Mouse (Mus musculus) adrenal gland, postnatal 25 days (tissue): ENCODE results near the gene Cdc34. TPM values are rescaled to one million over a fixed set of nuclear protein-coding genes. Genes with fewer than 3 reads are reported as not detected.
"Not testable (repeated sequence)": the region's sequence is repeated elsewhere in the genome, so short reads cannot be mapped to it uniquely, and the experiment has no call there.

Experiments
- DNase-seq: peaks from one replicate; pipeline ENCODE4 v3.0.0; 2021; ENCODE audit warnings: mixed read lengths
- total RNA-seq: library from RNA; stranded (reverse); gene quantifications from 2 replicates; pipeline ENCODE4 v1.2.3, GENCODE M21; 2021

Gene Cdc34
- total RNA-seq, 1 experiment from 2014 or later = 78.6 TPM

DNA sequence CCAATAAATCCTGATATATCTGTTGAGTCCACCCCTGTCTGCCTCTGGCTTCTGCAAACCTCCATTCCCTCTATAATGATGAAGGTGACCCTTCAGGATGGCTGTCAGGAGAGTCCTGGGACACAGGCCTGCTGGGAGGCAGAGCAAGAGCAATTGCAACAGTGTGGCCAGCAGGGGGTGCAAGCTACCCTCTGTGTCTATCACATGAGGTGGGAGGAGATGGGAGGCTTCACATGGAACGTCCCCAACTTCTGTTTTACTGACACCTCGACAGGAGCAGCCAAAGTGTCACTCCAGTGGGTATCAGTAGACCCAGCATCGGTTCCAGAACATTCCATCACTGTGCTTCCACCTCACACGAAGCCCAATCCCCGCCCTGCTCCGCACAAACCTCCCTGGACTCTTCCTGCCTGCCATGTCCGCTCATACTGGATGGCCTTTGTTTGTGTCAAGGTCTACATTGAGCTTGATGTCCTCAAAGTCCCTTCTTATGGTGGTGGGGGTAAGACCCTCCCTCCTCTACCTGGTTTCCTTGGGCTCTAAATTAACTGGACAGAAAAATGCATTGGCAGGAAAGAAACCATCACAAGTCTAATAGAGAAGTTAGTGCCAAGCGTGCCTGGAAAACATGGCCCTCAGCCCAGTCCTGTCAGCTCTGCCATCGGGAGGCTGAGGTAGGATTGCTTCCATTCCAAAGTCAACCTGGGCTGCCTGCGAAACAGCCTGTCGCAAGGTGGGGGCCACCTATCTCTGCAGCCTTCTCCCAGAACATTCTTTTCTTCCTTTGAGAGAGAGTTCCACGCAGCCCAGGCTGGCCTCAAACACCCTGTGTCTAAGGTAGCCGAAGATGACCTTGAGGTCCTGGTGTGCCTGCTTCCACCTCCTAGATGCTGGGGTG, 13.5 kb downstream of the Cdc34 start:
- DNase-seq = peak; percentile 85

DNA sequence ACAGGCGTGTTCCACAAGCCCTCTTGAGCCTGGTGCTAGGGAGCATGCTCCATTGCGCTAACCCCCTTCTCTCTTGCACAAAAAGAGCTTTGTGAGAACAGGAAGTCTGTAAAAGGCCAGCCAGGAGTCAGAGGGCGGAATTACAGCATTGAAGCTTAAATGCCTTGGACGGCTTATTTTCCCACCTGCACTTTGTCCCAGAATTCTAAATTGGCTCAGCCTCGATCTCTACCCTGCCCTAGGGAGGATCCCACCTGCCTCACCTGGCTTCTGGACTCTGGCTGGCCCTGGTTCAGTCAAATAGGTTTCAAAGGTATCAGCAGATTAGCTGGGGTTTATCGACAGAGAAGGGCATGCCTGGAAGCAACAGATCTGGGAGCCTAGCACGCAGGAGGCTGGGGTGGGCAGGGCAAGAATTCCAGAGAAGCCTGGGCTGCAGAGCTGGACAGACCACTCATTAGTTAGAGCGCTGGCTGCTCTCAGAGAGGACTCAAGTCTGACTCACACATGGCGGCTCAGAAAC, 14.2 kb downstream of the Cdc34 start:
- no peak for DNase-seq

DNA sequence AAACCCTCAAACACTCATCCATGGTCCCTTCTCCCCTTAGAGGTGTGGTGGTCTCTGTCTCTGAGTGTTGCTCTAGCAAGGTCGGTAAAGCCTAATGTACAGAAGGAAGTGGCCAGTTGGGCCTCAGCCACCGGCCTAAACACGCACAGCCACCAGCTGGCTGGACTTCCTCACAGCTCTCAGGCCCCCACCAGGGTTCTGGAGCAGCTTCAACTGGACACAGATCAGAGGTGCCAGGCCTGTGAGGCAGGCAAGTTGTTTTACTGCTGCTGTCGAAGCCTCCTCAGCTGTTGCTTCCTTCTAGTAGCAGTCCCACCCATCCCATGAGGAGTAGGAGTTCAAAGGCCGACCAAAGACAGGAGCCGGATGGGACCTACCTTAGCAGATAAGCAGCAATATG, 15.9 kb downstream of the Cdc34 start:
- DNase-seq = no peak

DNA sequence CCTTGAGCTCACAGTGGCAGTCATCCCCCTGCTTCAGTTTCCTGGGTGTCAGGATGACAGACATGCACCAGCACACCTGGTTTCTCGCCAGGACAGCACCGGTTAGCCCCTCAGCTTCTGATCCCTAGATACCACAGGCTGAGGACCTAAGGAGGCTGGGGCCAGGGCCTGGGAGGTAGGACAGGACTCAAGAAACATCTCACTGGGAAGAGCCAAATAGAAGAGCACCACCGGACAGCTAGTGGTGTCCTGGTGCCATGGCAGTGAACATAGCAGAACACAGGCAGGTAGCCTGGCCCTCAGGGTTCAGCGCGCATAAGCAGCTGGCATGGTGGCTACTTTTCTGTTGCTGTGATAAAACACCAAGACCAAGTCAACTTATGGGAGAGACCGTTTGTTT, 16.5 kb downstream of the Cdc34 start:
- no peak for DNase-seq

DNA sequence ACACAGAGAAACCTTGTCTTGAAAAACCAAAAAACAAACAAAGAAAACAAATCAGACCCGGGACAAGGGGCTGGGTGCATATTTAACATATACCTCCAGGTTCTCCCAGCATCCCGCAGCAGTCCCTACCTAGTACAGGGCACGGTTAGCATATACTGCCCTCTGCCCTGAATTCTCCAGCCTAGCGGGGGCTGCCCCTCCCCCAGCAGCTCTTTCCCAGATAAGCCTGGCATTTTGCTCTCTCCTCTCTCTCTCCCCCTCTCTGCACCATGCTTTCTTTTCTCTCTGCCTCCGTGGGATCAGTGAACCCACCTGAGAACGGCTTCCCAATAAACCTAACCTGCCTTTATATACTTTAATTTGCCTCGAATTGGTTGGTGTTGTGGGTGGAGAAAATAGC, 18.7 kb downstream of the Cdc34 start:
- DNase-seq = no peak

DNA sequence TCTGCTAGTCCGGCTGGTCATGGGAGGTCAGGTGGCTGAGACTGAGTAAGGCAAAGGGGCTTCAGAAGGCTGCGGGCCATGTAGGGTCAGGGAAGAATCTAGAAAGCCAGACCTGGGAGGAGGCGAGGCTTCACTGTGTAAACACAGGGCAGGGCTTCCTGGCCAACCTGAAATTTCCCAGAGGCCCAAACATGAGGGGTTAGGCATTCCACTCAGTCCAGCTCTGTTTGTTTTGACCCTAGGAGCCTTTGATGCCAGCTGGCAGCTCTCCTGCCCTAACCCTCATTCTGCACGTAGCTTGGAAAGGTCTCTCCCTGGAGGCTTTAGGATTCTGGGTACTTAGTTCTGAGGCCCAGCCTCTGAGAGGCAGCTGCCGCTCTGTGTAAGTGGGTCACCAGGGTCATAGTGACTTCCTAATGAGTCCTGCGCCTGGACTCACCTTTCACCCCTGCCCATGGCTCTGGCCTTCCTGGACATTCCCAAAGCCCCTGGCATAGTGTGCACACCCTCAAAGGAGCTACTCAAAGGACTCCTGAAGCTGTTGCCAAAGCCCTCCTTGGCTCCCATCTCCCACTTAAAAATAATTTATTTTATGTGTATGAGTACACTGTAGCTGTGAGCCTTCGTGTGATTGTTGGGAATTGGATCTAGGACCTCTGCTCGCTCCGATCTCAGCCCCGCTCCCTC, 19.6 kb downstream of the Cdc34 start:
- DNase-seq = no peak

DNA sequence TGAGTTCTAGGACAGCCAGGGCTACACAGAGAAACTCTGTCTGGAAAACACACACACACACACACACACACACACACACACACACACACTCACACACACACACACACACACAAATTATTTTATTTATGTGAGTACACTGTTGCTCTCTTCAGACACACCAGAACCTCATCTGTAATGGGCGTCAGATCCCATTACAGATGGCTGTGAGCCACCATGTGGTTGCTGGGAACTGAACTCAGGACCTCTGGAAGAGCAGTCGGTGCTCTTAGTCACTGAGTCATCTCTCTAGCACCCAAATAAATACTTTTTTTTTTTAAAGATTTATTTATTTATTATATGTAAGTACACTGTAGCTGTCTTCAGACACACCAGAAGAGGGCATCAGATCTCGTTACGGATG, 21.0 kb downstream of the Cdc34 start:
- not testable (repeated sequence) for DNase-seq

DNA sequence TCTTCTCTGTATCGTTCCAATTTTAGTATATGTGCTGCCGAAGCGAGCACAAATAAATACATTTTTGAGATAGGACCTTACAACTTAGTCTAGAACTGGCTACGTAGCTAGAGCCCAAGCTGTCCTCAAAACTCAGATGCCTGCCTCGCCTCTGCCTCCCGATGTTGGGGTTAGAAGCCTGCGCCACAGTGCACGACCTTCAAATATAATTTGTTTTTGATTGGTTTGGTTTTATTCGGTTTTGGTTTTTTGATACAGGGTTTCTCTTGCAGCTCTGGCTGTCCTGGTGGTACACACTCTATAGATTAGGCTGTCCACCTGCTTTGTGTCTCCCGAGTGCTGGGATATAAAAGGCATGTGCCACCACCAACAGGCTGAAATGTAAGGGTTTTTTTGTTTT, 21.5 kb downstream of the Cdc34 start:
- no peak for DNase-seq

DNA sequence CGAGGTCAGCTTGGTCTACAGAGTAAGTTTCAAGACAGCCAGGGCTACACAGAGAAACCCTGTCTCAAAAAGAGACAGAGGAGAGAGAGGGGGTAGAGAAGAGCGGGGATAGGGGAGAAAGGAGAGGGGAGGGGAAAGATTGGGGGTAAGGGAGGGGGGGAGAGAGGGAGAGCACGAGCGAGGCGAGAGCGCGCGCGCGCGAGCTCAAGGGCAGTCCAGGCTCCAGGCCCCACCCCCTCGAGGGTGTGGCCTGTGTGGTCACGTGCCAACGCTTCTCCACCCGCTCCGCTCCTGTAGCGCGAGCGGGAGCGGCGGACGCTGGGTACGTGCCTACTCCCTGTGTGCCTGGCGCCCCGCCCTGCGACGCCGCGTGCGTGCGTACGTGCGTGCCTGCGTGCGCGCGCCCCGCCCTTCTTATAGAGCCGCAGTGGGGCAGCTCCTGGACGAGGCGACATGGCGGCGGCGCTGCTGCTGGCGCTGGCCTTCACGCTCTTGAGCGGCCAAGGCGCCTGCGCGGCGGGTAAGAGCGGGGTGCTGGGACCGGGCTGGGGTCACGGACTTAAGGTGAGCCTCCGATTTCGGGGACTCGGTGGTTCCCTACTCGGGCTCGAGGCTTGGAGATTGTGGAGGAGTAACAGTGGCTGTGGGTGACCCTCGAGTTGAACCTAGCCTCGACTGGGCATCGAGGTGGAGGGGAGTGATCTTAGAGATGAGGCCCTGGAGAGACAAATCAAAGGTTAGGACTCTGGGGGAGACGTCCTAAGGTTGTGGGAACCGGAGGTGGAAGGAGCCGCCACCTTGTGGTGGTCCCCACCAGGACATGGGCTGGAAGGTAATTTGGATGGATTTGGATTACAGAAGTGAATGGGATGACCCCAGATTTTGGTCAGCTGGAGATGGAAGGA, 22.3 kb downstream of the Cdc34 start, which contains the start of gene Bsg:
TSS of gene Bsg (plus strand) at position 427 of the 905 bp plus-strand sequence.
- peak; percentile 99 for DNase-seq

DNA sequence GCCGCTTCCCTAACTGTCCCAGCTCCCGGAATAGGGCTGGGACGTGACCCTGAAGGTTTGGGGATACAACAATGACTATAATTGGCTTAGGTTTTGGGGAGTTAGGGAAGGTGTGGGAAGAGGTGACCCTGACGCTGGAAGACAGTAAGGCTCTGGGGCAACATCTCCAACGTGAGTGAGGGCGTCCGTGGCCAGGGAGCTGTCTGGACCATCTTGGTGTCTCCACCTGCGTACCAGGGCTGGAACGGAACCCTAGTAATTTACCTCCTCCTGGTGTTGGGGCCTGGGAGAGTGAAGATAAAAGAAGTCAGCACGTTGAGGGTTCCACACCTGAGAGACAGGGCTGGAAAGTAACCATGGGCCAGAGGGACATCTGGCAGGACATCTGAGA, 23.0 kb downstream of the Cdc34 start:
- no peak for DNase-seq

DNA sequence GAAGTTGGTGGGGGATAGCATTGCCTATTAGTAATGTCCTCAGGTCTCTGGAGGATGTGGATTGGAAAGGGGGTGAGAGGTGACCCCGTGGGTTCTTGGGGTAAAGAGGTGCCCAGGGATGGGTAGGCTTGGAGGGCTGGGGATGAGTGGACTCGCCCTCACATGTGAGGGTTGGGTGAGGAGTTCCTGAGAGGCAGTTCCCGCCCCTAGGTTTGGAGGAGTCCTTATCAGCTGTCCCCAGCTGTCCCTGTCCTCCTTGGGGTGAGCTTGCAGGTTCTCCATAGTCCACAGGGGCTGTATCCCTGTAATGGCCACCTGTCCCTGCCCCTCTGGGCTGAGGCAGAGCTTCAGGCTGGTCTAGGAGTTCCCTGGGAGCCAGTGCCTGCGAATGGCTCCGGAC, 24.0 kb downstream of the Cdc34 start:
- DNase-seq = no peak

DNA sequence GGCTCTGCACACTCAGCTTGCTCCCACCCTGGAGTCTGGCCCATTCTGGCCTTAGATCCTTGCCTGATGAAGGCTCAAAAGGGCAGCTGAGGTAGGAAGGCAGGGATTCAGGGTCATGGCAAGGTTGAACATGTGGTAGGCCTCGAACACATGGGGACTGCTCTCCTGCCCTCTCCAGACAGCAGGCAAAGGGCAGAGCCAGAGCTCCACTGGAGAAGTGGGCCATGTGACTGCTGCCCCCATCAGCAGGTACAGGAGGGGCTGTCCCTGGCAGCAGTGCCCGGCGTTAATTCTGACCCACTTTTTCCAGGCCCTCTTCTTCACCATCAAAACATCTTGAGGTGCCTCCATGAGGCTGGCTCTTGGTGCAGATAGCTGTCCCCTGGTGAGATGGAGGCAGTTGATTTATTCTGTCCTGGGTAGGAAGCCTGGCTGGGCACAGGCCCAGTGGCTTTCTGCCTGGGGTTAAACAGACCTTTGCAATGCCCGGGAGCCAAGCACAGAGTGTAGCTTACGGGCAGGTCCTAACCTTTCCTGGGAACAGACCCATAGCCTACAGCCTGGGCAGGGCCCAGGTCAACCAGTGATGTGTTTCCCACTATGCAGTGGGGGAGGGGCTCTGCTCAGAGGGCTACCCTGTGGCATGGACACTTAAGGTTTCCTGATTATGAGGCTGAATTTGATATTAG, 24.6 kb downstream of the Cdc34 start:
- DNase-seq = no peak

DNA sequence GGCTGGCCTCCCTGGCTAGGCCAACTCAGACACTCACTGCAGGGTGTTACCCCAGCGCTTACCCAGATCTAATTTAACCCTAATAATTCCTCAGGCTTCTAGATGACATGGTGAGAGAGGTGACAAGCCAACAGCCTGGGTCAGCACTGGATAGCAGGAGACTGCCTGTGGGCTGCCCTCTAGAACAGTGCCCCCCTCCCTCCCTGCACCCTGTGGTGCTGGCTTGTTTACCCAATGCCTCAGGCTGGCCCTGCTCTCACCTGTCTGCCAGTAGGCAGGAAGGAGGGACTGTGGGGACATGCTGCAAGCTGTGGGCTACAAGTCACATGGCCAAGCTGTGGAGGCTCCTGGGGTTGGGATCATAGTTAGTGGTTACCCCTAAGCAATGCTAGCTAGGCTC, 25.2 kb downstream of the Cdc34 start:
- no peak for DNase-seq

DNA sequence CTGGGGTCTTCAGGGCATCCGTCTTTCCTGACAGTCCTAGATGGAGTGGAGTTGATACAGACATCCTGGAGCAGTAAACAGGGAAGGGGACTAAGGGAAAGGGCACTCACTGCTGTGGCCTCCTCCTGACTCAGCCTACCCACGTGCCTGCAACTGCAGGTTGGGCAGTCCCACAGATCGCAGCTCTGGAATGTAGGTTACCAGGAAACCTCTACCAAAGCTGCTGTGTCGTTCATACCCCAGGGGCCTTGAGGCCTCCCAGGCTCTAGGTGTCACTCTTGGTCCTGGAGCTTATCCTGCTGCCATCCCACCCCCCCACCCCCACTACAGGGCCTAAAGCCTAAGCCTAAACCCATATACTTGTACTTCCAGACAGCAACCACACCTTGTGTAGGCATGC, 25.8 kb downstream of the Cdc34 start:
- no peak for DNase-seq

DNA sequence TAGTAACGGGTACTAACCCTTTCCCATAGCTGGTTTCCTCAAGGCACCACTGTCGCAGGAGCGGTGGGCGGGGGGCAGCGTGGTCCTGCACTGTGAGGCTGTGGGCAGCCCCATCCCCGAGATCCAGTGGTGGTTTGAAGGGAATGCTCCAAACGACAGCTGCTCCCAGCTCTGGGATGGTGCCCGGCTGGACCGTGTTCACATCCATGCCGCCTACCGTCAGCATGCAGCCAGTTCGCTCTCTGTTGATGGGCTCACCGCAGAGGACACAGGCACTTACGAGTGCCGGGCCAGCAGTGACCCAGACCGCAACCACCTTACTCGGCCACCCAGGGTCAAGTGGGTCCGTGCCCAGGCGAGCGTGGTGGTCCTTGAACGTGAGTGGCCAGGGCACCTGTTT, 26.7 kb downstream of the Cdc34 start:
- no peak for DNase-seq

DNA sequence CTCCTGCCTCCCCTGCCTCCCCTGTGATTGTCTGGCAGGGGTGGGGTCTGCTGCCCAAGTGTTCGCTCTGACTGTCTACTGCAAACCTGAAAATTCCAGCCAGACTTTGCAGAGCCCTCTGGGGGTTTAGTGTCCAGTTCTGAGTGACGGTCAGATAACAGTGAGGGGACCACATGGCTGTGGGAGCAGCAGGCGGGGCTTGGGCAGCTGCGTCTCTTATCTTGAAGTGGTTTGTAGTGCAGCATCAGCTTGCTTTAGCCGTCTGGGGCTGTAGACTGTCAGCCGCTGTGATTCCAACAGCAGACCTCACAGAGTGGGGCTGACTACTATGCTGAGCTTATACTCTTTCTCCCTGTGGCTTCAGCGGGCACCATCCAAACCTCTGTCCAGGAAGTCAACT, 27.3 kb downstream of the Cdc34 start:
- no peak for DNase-seq

DNA sequence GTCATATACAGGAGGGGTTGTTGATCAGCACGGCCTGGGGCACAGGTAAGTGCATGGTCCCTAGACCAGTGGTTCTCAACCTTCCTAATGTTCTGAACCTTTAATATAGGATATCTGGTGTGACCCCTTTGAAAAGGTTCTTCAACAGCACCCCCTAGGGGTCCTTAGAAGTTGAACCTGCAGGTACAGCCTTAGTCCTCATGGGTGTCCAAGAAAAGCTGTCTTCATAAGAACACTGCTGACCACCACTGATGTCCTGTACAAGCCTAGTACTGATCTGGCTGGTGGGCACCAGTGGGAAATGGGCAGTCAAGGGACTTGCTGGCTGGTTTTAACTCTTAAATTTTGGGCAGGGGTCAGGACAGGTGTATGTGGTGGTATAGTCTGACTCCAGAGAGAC, 30.0 kb downstream of the Cdc34 start:
- no peak for DNase-seq

DNA sequence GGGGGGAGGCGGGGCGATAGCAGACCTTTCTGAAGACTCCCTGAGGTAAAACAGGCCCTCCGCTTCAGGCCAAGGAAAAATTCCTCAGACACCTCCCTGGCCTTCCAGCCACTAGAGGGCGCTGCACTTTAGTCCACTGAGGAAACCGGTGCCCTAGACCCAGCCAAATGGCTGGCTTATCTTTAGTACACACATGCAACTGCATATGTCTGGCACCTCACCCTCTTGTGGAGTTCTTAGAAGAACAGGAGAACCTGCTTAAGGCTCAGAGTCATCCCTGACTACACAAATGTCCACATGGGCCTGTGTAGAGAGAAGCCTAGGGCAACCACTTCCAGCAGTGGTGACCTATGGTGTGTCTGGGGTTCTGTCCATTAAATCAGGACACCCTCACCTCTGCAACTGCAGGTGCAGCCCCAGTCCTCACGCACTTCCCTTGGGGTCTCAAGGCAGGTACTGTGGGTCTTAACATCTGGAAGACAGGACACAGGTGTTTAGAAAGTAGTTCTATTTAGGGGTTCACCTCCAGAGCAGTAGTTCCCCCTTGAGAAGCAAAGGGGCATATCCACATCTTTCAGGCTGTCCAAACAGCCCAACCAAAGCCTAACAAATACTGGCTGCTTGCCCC, 30.6 kb downstream of the Cdc34 start:
- DNase-seq = peak; percentile 85

DNA sequence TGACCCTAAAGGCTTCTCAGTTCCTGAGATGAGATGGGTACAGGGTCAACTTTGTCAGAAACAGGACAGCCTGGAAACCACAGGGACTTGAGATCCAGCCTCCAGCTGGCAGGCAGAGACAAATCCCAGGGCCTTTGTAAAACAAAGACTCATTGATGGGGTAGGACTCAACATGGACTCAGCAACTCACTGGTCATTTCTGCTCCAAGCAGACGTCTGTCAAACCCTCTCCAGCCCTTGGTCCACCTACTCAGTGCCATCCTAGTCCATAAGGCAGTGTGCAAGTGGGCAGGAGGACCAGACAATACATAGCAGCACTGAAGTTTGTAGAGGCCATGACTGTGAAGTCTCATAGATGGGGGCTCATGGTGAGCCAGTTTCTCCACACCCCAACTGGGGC, 31.2 kb downstream of the Cdc34 start:
- no peak for DNase-seq

DNA sequence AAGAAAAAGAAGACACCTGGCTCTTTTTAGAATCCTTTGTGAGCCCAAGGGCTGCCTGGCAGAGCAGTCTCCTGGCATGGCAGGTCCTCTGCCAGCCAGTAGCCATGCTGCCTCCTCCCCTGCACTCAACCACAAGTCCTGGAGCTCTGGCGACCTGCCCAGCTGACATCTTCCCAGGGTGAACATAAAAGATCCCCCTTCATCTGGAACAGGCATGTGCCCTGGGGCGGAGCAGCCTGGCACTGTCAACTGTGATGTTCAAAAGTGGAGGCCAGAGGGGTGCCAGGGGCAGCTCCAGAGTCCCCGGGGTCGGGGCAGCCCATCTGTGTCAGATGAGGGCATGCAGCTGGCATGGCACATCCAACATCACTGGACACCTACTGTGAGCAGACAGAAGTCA, 33.0 kb downstream of the Cdc34 start:
- no peak for DNase-seq

DNA sequence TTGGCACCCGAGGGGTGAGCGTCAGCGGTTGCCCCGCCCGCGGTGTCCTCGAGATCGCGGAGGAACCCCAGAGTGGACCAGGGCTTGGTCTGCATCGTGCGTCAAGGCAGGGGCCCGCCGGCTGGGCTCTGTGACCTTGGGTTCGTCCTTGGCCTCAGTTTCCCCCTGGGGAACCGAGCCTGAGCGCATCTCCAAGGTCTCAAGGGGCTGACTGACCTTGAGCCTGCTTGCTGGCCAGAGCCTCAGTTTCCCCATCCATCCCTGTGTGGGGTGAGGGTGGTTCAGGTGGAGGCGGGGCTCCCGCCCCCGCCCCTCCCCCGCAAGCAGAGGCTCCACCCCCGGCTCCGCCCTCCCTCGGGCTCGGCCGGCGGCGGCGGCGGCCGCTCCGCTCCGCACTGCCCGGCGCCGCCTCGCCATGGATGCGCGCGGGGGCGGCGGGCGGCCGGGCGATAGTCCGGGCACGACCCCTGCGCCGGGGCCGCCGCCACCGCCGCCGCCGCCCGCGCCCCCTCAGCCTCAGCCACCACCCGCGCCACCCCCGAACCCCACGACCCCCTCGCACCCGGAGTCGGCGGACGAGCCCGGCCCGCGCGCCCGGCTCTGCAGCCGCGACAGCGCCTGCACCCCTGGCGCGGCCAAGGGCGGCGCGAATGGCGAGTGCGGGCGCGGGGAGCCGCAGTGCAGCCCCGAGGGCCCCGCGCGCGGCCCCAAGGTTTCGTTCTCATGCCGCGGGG, 34.4 kb downstream of the Cdc34 start, which contains the start of gene Hcn2:
TSS of gene Hcn2 (plus strand) at position 381 of the 734 bp plus-strand sequence.
- peak; percentile 52 for DNase-seq
